Mouse (Mus musculus) liver, embryonic 11.5 days (tissue): Measurements from ENCODE around the gene Ryr2. TPM values are rescaled to one million over a fixed set of nuclear protein-coding genes. Genes with fewer than 3 reads are reported as not detected.

Experiments used
- ATAC-seq: fragments of 200-750 bp; cut with Nextera tagmentation; replicated peaks from 2 replicates; pipeline ENCODE4 v1.8.0; 2017; ENCODE audit warnings: moderate number of reproducible peaks, mild to moderate bottlenecking, moderate TSS enrichment, moderate library complexity; ENCODE audit not compliant: low FRiP score
- DNase-seq: peaks from one replicate; pipeline ENCODE4 v3.0.0-alpha.2; 2017; ENCODE audit warnings: low spot score
- H3K27ac ChIP-seq: fragments of 300-500 bp; sonication (generic); 2 replicates; pipeline ENCODE4 v1.5.1; 2014; ENCODE audit warnings: mild to moderate bottlenecking, low read depth, low read length, control low read depth
- H3K27me3 ChIP-seq: fragments of 300-500 bp; sonication (generic); replicated peaks from 2 replicates; pipeline ENCODE4 v1.6.1; 2014; ENCODE audit warnings: low read length, mixed read lengths; ENCODE audit not compliant: control insufficient read depth, insufficient read depth
- H3K36me3 ChIP-seq: fragments of 300-500 bp; sonication (generic); 2 replicates; pipeline ENCODE4 v1.6.1; 2014; ENCODE audit warnings: mild to moderate bottlenecking, low read length, moderate library complexity, mixed read lengths; ENCODE audit not compliant: control insufficient read depth, insufficient read depth
- H3K4me1 ChIP-seq: fragments of 300-500 bp; sonication (generic); replicated peaks from 2 replicates; pipeline ENCODE4 v1.6.1; 2014; ENCODE audit warnings: low read length, mixed read lengths; ENCODE audit not compliant: control insufficient read depth, insufficient read depth
- H3K4me2 ChIP-seq: fragments of 300-500 bp; sonication (generic); 2 replicates; pipeline ENCODE4 v1.6.1; 2014; ENCODE audit warnings: mild to moderate bottlenecking, control low read depth, moderate library complexity
- H3K4me3 ChIP-seq: fragments of 300-500 bp; sonication (generic); 2 replicates; pipeline ENCODE4 v1.5.1; 2014; ENCODE audit warnings: low read depth, low read length, control low read depth
- H3K9ac ChIP-seq: fragments of 300-500 bp; sonication (generic); 2 replicates; pipeline ENCODE4 v1.6.1; 2014; ENCODE audit warnings: low read depth, low read length, control low read depth
- H3K9me3 ChIP-seq: fragments of 300-500 bp; sonication (generic); 2 replicates; pipeline ENCODE4 v1.6.1; 2016; ENCODE audit warnings: low read length, inconsistent platforms, mixed read lengths; ENCODE audit not compliant: control insufficient read depth
- WGBS: fragments of 180-500 bp; shearing (Covaris S2); extraction: QIAGEN DNeasy Blood & Tissue Kit; methylation state at CpG from one replicate; pipeline ENCODE4 v1.1.7; 2014; 5-methylcytosine and 5-hydroxymethylcytosine counted together
- polyA plus RNA-seq: library from polyadenylated mRNA; unstranded; fragments of >200 nt; fragmentation: Nextera tagmentation; extraction: Ambion mirVana; gene quantifications from 2 replicates; pipeline ENCODE4 v1.2.1, GENCODE M21; 2014

The Ryr2 gene
- polyA plus RNA-seq, 1 experiment from 2014 or later = 0.88 TPM

- Histone ChIP-seq H3K9me3 (no peaks in the 10 kb centered on the region), H3K4me1 (no peaks in the 10 kb centered on the region), H3K9ac (no peak overlapping the region), H3K4me3 (no peak overlapping the region), H3K27ac (no peak overlapping the region), H3K27me3 (no peaks in the 10 kb centered on the region), H3K4me2 (no peak overlapping the region), H3K36me3 (no peaks in the 10 kb centered on the region)
- WGBS = 73% methylated on average over 7 of the region's 7 CpGs
- no peak for ATAC-seq
- no peak for DNase-seq
Observed at GRCm38 (mm10) chr13:11532014-11532890, 574.5 kb downstream of the Ryr2 start.

- ATAC-seq (no peak), DNase-seq (no peak)
- Histone ChIP-seq H3K9me3 (no peaks in the 10 kb centered on the region), H3K4me1 (no peaks in the 10 kb centered on the region), H3K27me3 (no peaks in the 10 kb centered on the region), H3K27ac (no peak overlapping the region), H3K4me3 (no peak overlapping the region), H3K4me2 (no peak overlapping the region), H3K9ac (no peak overlapping the region), H3K36me3 (no peaks in the 10 kb centered on the region)
- 81% methylated on average over 4 of the region's 4 CpGs for WGBS
Observed at GRCm38 (mm10) chr13:11523612-11524011, 583.1 kb downstream of the Ryr2 start.

GRCm38 (mm10) chr13:11520765-11521164, 586.0 kb downstream of the Ryr2 start:
- Histone ChIP-seq H3K4me2 (no peak overlapping the region), H3K36me3 (no peaks in the 10 kb centered on the region), H3K4me1 (no peaks in the 10 kb centered on the region), H3K4me3 (no peak overlapping the region), H3K27me3 (no peaks in the 10 kb centered on the region), H3K27ac (no peak overlapping the region), H3K9ac (no peak overlapping the region), H3K9me3 (no peaks in the 10 kb centered on the region)
- ATAC-seq = no peak
- 64% methylated on average over 2 of the region's 2 CpGs for WGBS
- DNase-seq = no peak

- Histone ChIP-seq H3K4me3 (no peak overlapping the region), H3K27me3 (no peaks in the 10 kb centered on the region), H3K4me1 (no peaks in the 10 kb centered on the region), H3K4me2 (no peak overlapping the region), H3K36me3 (no peaks in the 10 kb centered on the region), H3K27ac (no peak overlapping the region), H3K9me3 (no peaks in the 10 kb centered on the region), H3K9ac (no peak overlapping the region)
- 54% methylated on average over 2 of the region's 2 CpGs for WGBS
- DNase-seq (no peak), ATAC-seq (no peak)
Observed at GRCm38 (mm10) chr13:11511540-11512177, 595.1 kb downstream of the Ryr2 start.

Other genes with a start within 250 kb of the Ryr2 start
- 18.2 and 21.5 TPM in 2 replicates for gene Mtr, start 151.2 kb upstream of the Ryr2 start, polyA plus RNA-seq
- 2.0 and 7.2 TPM in 2 replicates for gene Actn2, start 233.8 kb upstream of the Ryr2 start, polyA plus RNA-seq